Mouse (Mus musculus) liver, embryonic 16.5 days (tissue): ENCODE data around the gene Cmip. TPM values are rescaled to one million over a fixed set of nuclear protein-coding genes. Genes with fewer than 3 reads are reported as not detected.

ENCODE experiments used
- ATAC-seq: fragments of 200-750 bp; cut with Nextera tagmentation; 2 replicates; pipeline ENCODE4 v1.8.0; 2017; ENCODE audit warnings: low read depth, mild to moderate bottlenecking, moderate number of reproducible peaks, moderate library complexity
- H3K27ac ChIP-seq: fragments of 300-500 bp; sonication (generic); 2 replicates; pipeline ENCODE4 v1.5.1; 2014; ENCODE audit warnings: mild to moderate bottlenecking, low read length
- H3K27me3 ChIP-seq: fragments of 300-500 bp; sonication (generic); 2 replicates; pipeline ENCODE4 v1.6.1; 2014; ENCODE audit warnings: low read depth, low read length, mixed read lengths; ENCODE audit not compliant: control insufficient read depth, insufficient read depth
- H3K36me3 ChIP-seq: fragments of 300-500 bp; sonication (generic); 2 replicates; pipeline ENCODE4 v1.6.1; 2014; ENCODE audit warnings: mild to moderate bottlenecking; ENCODE audit not compliant: control insufficient read depth, insufficient read depth
- H3K4me1 ChIP-seq: fragments of 300-500 bp; sonication (generic); 2 replicates; pipeline ENCODE4 v1.6.1; 2014; ENCODE audit warnings: low read depth, low read length, mixed read lengths; ENCODE audit not compliant: control insufficient read depth
- H3K4me2 ChIP-seq: fragments of 300-500 bp; sonication (generic); 2 replicates; pipeline ENCODE4 v1.6.1; 2014; ENCODE audit warnings: low read depth, low read length, mixed read lengths
- H3K4me3 ChIP-seq: fragments of 300-500 bp; sonication (generic); 2 replicates; pipeline ENCODE4 v1.5.1; 2014; ENCODE audit warnings: low read depth, mild to moderate bottlenecking, low read length
- H3K9ac ChIP-seq: fragments of 300-500 bp; sonication (generic); 2 replicates; pipeline ENCODE4 v1.6.1; 2014; ENCODE audit warnings: low read depth, low read length
- H3K9me3 ChIP-seq: fragments of 300-500 bp; sonication (generic); replicated peaks from 2 replicates; pipeline ENCODE4 v1.6.1; 2016; ENCODE audit warnings: low read length; ENCODE audit not compliant: control insufficient read depth
- WGBS: fragments of 180-500 bp; shearing (Covaris S2); extraction: QIAGEN DNeasy Blood & Tissue Kit; methylation state at CpG from one replicate; pipeline ENCODE4 v1.1.7; 2014; ENCODE audit not compliant: insufficient replicate concordance; 5-methylcytosine and 5-hydroxymethylcytosine counted together
- polyA plus RNA-seq: library from polyadenylated mRNA; unstranded; fragments of >200 nt; fragmentation: Nextera tagmentation; extraction: Ambion mirVana; gene quantifications from 2 replicates; pipeline ENCODE4 v1.2.1, GENCODE M21; 2015

Gene Cmip
- polyA plus RNA-seq, 1 experiment from 2014 or later: 9.1 TPM

DNA sequence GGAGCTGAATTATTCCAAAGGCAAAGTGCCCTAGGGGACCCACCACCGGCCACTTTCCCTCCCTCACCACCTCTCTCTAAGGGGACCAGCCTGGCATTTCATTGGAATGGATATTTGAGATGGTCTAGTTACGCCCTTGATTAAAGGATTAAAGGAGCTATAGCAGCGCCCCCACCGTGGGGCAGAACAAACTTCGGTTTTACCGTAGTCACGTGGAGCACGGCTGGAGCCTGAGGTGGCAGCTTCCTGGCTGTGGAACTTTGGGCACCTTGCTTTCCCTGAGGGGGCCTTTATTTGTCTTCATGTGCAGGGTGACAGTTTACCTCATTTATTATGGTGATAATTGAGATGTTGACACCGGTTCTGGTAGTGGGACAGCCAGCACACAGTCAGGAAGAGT, 4.8 kb downstream of the Cmip start:
- Histone ChIP-seq H3K9me3 (no peaks in the 10 kb centered on the region), H3K4me2 (peak overlapping the region; percentile 35), H3K9ac (no peak overlapping the region), H3K27me3 (no peaks in the 10 kb centered on the region), H3K36me3 (no peaks in the 10 kb centered on the region), H3K27ac (no peak overlapping the region), H3K4me3 (no peak overlapping the region), H3K4me1 (peaks cover 64% of the 10 kb centered on the region)
- no peak for ATAC-seq
- 33% methylated on average over 9 of the region's 9 CpGs for WGBS

- peak overlapping the region; percentile 36 for H3K4me2 ChIP-seq
- no peaks in the 10 kb centered on the region for H3K27me3 ChIP-seq
- peaks cover 68% of the 10 kb centered on the region for H3K4me1 ChIP-seq
Measured at GRCm38 (mm10) chr8:117262685-117263084, 5.8 kb downstream of the Cmip start.

DNA sequence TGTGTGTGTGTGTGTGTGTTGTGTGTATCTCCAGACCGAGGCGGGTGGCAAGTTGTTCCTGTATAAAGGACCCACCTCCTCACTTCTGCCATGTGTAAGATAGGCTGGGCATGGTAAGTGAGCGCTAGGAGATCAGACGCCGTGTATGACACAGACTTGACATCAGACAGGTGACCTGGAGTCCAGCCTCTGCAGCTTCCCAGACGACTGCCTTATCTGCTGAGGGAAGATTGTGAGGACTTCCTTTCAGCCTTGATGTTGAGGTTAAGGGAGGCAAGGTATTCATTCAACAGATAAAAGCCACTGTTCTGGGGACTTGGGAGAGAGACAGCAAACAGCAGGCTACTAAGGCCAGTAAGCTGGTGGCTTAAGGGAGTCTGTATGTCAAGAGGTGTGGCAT, 6.6 kb downstream of the Cmip start:
- no peak overlapping the region for H3K4me3 ChIP-seq
- no peaks in the 10 kb centered on the region for H3K9me3 ChIP-seq
- 6% methylated on average over 6 of the region's 6 CpGs for WGBS
- H3K36me3 ChIP-seq: no peaks in the 10 kb centered on the region
- H3K27me3 ChIP-seq: no peaks in the 10 kb centered on the region
- no peak overlapping the region for H3K9ac ChIP-seq
- no peak overlapping the region for H3K27ac ChIP-seq
- peaks cover 70% of the 10 kb centered on the region for H3K4me1 ChIP-seq
- ATAC-seq: peak; percentile 13; the same call in 1 of the 2 replicates
- H3K4me2 ChIP-seq: no peak overlapping the region

More at GRCm38 (mm10) chr8:117262685-117263084, 5.8 kb downstream of the Cmip start:
- Histone ChIP-seq H3K27ac (peak overlapping the region; percentile 29), H3K9ac (no peak overlapping the region), H3K9me3 (no peaks in the 10 kb centered on the region), H3K36me3 (no peaks in the 10 kb centered on the region), H3K4me3 (no peak overlapping the region)
- ATAC-seq: no peak
- WGBS: 19% methylated on average over 8 of the region's 8 CpGs

GRCm38 (mm10) chr8:117265079-117265478, 8.2 kb downstream of the Cmip start:
- no peaks in the 10 kb centered on the region for H3K36me3 ChIP-seq
- no peak overlapping the region for H3K9ac ChIP-seq
- H3K27me3 ChIP-seq: no peaks in the 10 kb centered on the region
- H3K4me1 ChIP-seq: peaks cover 55% of the 10 kb centered on the region
- no peak overlapping the region for H3K4me2 ChIP-seq
- no peak overlapping the region for H3K4me3 ChIP-seq
- no peaks in the 10 kb centered on the region for H3K9me3 ChIP-seq
- ATAC-seq: no peak
- WGBS: 71% methylated on average over 5 of the region's 5 CpGs
- H3K27ac ChIP-seq: no peak overlapping the region

DNA sequence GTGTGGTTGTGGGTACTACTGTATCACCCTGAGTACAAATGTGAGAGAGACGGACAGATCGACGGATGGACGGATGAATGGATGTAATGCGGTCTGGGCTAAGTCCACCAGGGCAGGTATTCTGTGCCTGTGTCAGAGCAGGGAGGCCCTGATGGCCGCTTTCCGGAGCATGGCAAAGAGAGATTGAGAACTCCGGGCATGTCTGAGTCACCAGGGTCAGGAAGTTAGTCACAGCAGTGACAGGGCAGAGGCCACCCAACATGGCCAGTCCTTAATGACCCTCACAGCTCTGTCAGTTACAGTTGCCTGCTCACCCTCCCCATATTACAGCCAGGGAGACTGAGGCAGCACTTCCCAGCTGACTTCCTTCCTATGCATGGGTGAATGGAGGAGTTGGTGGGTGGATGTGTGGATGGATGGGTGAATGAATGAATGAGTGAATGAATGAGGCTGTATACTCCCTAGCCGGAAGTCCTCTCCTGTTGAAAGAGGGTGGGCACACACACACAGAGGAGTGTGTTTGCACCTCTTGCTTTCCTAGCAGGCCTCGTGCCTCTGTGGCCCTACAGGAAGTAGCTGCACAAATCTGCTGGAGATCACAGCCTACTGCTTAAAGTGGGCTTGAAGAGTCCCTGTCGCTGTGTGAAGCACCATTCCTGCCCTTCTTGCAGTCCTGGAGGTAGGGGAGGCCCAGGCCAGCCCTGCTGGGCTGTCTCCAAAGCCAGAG, 10.7 kb downstream of the Cmip start:
- no peaks in the 10 kb centered on the region for H3K36me3 ChIP-seq
- H3K9me3 ChIP-seq: no peaks in the 10 kb centered on the region
- H3K27me3 ChIP-seq: no peaks in the 10 kb centered on the region
- peak overlapping the region; percentile 14; the same call in 1 of the 2 replicates for H3K27ac ChIP-seq
- WGBS: 54% methylated on average over 11 of the region's 11 CpGs
- no peak overlapping the region for H3K4me2 ChIP-seq
- H3K4me3 ChIP-seq: no peak overlapping the region
- no peak for ATAC-seq
- H3K4me1 ChIP-seq: peaks cover 36% of the 10 kb centered on the region
- no peak overlapping the region for H3K9ac ChIP-seq

DNA sequence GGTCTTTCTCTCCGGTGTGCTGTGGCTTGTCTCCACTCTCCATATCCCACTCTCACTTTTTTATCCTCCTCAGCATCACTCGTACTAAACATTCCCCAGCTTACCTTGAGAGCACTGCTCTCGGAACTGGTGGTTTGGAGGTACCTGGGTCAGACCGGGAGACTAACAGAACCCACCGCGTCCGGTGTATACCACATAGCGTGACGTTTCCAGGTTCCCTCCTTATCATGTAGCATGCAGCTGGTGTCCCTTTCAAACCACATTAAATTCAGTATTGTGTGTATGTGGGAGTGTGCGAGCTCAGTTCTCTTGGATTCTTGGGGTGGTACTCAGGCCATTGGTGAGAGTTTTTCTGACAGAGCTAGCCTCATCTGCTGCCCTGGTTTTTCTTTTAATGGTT, 21.4 kb downstream of the Cmip start:
- Histone ChIP-seq H3K27me3 (no peaks in the 10 kb centered on the region), H3K4me3 (no peak overlapping the region), H3K36me3 (no peaks in the 10 kb centered on the region), H3K27ac (0 out of 2 replicates have a peak overlapping the region, but pooled peaks have one; percentile 14), H3K4me1 (peaks cover 56% of the 10 kb centered on the region), H3K9ac (no peak overlapping the region), H3K9me3 (no peaks in the 10 kb centered on the region), H3K4me2 (peak overlapping the region; percentile 41)
- 22% methylated on average over 10 of the region's 10 CpGs for WGBS
- ATAC-seq: peak; percentile 45

DNA sequence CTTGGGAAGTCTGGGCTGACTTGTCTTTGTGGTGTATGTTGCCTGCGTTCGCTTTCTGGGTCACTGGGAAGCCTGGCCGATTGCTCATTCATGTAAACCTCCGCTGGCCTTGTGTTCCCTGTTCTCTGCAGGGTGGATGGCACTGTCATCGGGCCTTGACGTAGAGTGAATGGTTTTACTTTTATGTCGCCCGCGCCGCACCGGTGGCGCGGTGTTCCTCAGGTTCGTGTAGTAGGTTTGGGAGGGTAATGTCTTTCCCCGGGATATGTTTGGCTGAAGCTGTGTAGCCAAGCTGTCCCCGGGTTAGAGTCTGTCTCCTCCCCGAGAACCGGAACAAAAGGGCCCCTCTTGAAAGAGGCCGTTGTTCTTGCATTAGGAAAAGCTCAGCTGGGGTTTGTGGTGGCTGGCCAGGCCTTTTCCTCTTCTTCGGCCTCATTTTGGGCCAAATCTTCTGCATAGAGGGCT, 21.8 kb downstream of the Cmip start:
- Histone ChIP-seq H3K4me2 (peak overlapping the region; percentile 41), H3K27me3 (no peaks in the 10 kb centered on the region), H3K27ac (peak overlapping the region; percentile 46; the same call in 1 of the 2 replicates), H3K4me3 (no peak overlapping the region), H3K36me3 (no peaks in the 10 kb centered on the region), H3K4me1 (peaks cover 59% of the 10 kb centered on the region), H3K9ac (no peak overlapping the region), H3K9me3 (no peaks in the 10 kb centered on the region)
- WGBS: 44% methylated on average over 20 of the region's 20 CpGs
- no peak for ATAC-seq

- Histone ChIP-seq H3K4me3 (no peak overlapping the region), H3K4me2 (0 out of 2 replicates have a peak overlapping the region, but pooled peaks have one; percentile 0), H3K9ac (no peak overlapping the region), H3K4me1 (peaks cover 59% of the 10 kb centered on the region), H3K36me3 (peaks cover 2% of the 10 kb centered on the region; the same call in 1 of the 2 replicates), H3K27me3 (no peaks in the 10 kb centered on the region), H3K9me3 (no peaks in the 10 kb centered on the region), H3K27ac (peak overlapping the region; percentile 78)
- ATAC-seq: peak; percentile 64
- 53% methylated on average over 7 of the region's 7 CpGs for WGBS
Measured at GRCm38 (mm10) chr8:117280488-117280887, 23.6 kb downstream of the Cmip start.

DNA sequence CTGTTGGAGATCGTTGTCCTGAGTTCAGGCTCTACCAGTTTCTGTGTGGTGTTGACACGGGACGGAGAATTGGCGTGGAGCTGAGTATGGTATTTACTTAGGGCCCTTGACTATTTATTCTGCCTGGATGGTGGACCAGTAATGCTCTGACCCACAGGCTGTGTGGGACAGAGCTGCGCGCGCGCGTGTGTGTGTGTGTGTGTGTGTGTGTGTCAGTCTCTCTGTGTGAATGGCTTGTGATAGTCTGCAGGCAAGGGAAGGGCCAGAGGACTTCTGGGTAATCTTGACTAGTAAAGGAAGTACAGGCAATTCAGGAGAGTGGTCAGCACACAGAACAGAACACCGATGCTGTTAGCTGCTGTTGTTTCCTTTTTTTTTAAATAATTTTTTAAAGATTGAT, 24.8 kb downstream of the Cmip start:
- H3K9me3 ChIP-seq: no peaks in the 10 kb centered on the region
- H3K4me1 ChIP-seq: peaks cover 59% of the 10 kb centered on the region
- 0 out of 2 replicates have a peak overlapping the region, but pooled peaks have one; percentile 8 for H3K4me2 ChIP-seq
- WGBS: 64% methylated on average over 10 of the region's 10 CpGs
- H3K36me3 ChIP-seq: peaks cover 11% of the 10 kb centered on the region
- H3K27me3 ChIP-seq: no peaks in the 10 kb centered on the region
- ATAC-seq: no peak
- peak overlapping the region; percentile 13; the same call in 1 of the 2 replicates for H3K27ac ChIP-seq
- no peak overlapping the region for H3K9ac ChIP-seq
- no peak overlapping the region for H3K4me3 ChIP-seq
